Mouse (Mus musculus) limb, embryonic 15.5 days (tissue): ENCODE results near the gene Nrxn3. TPM values are rescaled to one million over a fixed set of nuclear protein-coding genes. Genes with fewer than 3 reads are reported as not detected.

ENCODE experiments used
- ATAC-seq: fragments of 200-750 bp; cut with Nextera tagmentation; 2 replicates; pipeline ENCODE4 v1.8.0; 2017; ENCODE audit warnings: low read depth, moderate TSS enrichment; ENCODE audit not compliant: insufficient number of reproducible peaks, low FRiP score, low TSS enrichment
- H3K27ac ChIP-seq: fragments of 300-500 bp; sonication (generic); 2 replicates; pipeline ENCODE4 v1.5.1; 2015; ENCODE audit warnings: moderate library complexity, mild to moderate bottlenecking, inconsistent platforms
- H3K27me3 ChIP-seq: fragments of 300-500 bp; sonication (generic); 2 replicates; pipeline ENCODE4 v1.6.1; 2015; ENCODE audit warnings: inconsistent platforms
- H3K36me3 ChIP-seq: fragments of 300-500 bp; sonication (generic); 2 replicates; pipeline ENCODE4 v1.6.1; 2015; ENCODE audit warnings: inconsistent platforms
- H3K4me1 ChIP-seq: fragments of 300-500 bp; sonication (generic); 2 replicates; pipeline ENCODE4 v1.6.1; 2015; ENCODE audit warnings: inconsistent platforms
- H3K4me2 ChIP-seq: fragments of 300-500 bp; sonication (generic); 2 replicates; pipeline ENCODE4 v1.6.1; 2015; ENCODE audit warnings: mild to moderate bottlenecking, inconsistent platforms
- H3K4me3 ChIP-seq: fragments of 300-500 bp; sonication (generic); 2 replicates; pipeline ENCODE4 v1.5.1; 2015; ENCODE audit warnings: mild to moderate bottlenecking, inconsistent platforms
- H3K9ac ChIP-seq: fragments of 300-500 bp; sonication (generic); 2 replicates; pipeline ENCODE4 v1.6.1; 2015; ENCODE audit warnings: inconsistent platforms
- H3K9me3 ChIP-seq: fragments of 300-500 bp; sonication (generic); 2 replicates; pipeline ENCODE4 v1.6.1; 2016; ENCODE audit warnings: inconsistent platforms
- WGBS: fragments of 180-500 bp; shearing (Covaris S2); methylation state at CpG from one replicate; pipeline ENCODE4 v1.1.7; 2015; 5-methylcytosine and 5-hydroxymethylcytosine counted together
- polyA plus RNA-seq: library from polyadenylated mRNA; unstranded; fragments of >200 nt; fragmentation: Nextera tagmentation; extraction: Ambion mirVana; gene quantifications from 2 replicates; pipeline ENCODE4 v1.2.1, GENCODE M21; 2015

The Nrxn3 gene
- polyA plus RNA-seq, 1 experiment from 2014 or later: 0.70 TPM

- Histone ChIP-seq H3K27me3 (no peaks in the 10 kb centered on the region), H3K4me3 (no peak overlapping the region), H3K4me2 (no peak overlapping the region), H3K4me1 (no peaks in the 10 kb centered on the region), H3K9me3 (no peaks in the 10 kb centered on the region), H3K9ac (no peak overlapping the region), H3K36me3 (no peaks in the 10 kb centered on the region), H3K27ac (no peak overlapping the region)
- WGBS: 6% methylated on average over 2 of the region's 2 CpGs
- no peak for ATAC-seq
Measured at GRCm38 (mm10) chr12:89450667-89451298, 728.1 kb downstream of the Nrxn3 start.

GRCm38 (mm10) chr12:89470226-89470625, 747.5 kb downstream of the Nrxn3 start:
- H3K4me1 ChIP-seq: no peaks in the 10 kb centered on the region
- H3K27me3 ChIP-seq: no peaks in the 10 kb centered on the region
- no peak overlapping the region for H3K27ac ChIP-seq
- no peak for ATAC-seq
- WGBS: 77% methylated on average over 2 of the region's 2 CpGs
- H3K9me3 ChIP-seq: no peaks in the 10 kb centered on the region
- H3K9ac ChIP-seq: no peak overlapping the region
- no peaks in the 10 kb centered on the region for H3K36me3 ChIP-seq
- H3K4me3 ChIP-seq: no peak overlapping the region
- H3K4me2 ChIP-seq: no peak overlapping the region

GRCm38 (mm10) chr12:89471289-89471688, 748.6 kb downstream of the Nrxn3 start:
- Histone ChIP-seq H3K9me3 (no peaks in the 10 kb centered on the region), H3K4me2 (no peak overlapping the region), H3K4me3 (no peak overlapping the region), H3K9ac (no peak overlapping the region), H3K4me1 (no peaks in the 10 kb centered on the region), H3K36me3 (no peaks in the 10 kb centered on the region), H3K27me3 (no peaks in the 10 kb centered on the region), H3K27ac (no peak overlapping the region)
- WGBS: 52% methylated on average over 2 of the region's 2 CpGs
- ATAC-seq: no peak

GRCm38 (mm10) chr12:89471874-89472273, 749.2 kb downstream of the Nrxn3 start:
- Histone ChIP-seq H3K9me3 (no peaks in the 10 kb centered on the region), H3K4me3 (no peak overlapping the region), H3K4me2 (no peak overlapping the region), H3K4me1 (no peaks in the 10 kb centered on the region), H3K9ac (no peak overlapping the region), H3K27me3 (no peaks in the 10 kb centered on the region), H3K36me3 (no peaks in the 10 kb centered on the region), H3K27ac (no peak overlapping the region)
- 51% methylated on average over 4 of the region's 4 CpGs for WGBS
- no peak for ATAC-seq

GRCm38 (mm10) chr12:89479096-89479495, 756.4 kb downstream of the Nrxn3 start:
- Histone ChIP-seq H3K4me3 (no peak overlapping the region), H3K27me3 (no peaks in the 10 kb centered on the region), H3K27ac (no peak overlapping the region), H3K4me1 (no peaks in the 10 kb centered on the region), H3K9me3 (no peaks in the 10 kb centered on the region), H3K36me3 (no peaks in the 10 kb centered on the region), H3K4me2 (no peak overlapping the region), H3K9ac (no peak overlapping the region)
- ATAC-seq: no peak
- WGBS: 9% methylated on average over 4 of the region's 4 CpGs

GRCm38 (mm10) chr12:89482223-89482622, 759.5 kb downstream of the Nrxn3 start:
- 33% methylated on average over 5 of the region's 5 CpGs for WGBS
- ATAC-seq: no peak
- no peaks in the 10 kb centered on the region for H3K9me3 ChIP-seq
- H3K4me1 ChIP-seq: no peaks in the 10 kb centered on the region
- H3K27me3 ChIP-seq: no peaks in the 10 kb centered on the region
- no peak overlapping the region for H3K4me2 ChIP-seq
- H3K4me3 ChIP-seq: no peak overlapping the region
- no peak overlapping the region for H3K27ac ChIP-seq
- H3K36me3 ChIP-seq: no peaks in the 10 kb centered on the region
- H3K9ac ChIP-seq: no peak overlapping the region

- Histone ChIP-seq H3K36me3 (no peaks in the 10 kb centered on the region), H3K27me3 (no peaks in the 10 kb centered on the region), H3K4me3 (no peak overlapping the region), H3K4me2 (no peak overlapping the region), H3K9ac (no peak overlapping the region), H3K9me3 (no peaks in the 10 kb centered on the region), H3K4me1 (no peaks in the 10 kb centered on the region), H3K27ac (no peak overlapping the region)
- no peak for ATAC-seq
- 51% methylated on average over 3 of the region's 3 CpGs for WGBS
Measured at GRCm38 (mm10) chr12:89504026-89504425, 781.4 kb downstream of the Nrxn3 start.

- Histone ChIP-seq H3K4me2 (no peak overlapping the region), H3K9me3 (no peaks in the 10 kb centered on the region), H3K4me3 (no peak overlapping the region), H3K9ac (no peak overlapping the region), H3K36me3 (no peaks in the 10 kb centered on the region), H3K27me3 (no peaks in the 10 kb centered on the region), H3K4me1 (no peaks in the 10 kb centered on the region), H3K27ac (no peak overlapping the region)
- WGBS: 30% methylated on average over 2 of the region's 2 CpGs
- no peak for ATAC-seq
Measured at GRCm38 (mm10) chr12:89505121-89505764, 782.6 kb downstream of the Nrxn3 start.

GRCm38 (mm10) chr12:89508970-89509369, 786.3 kb downstream of the Nrxn3 start:
- Histone ChIP-seq H3K4me2 (no peak overlapping the region), H3K4me1 (no peaks in the 10 kb centered on the region), H3K9me3 (no peaks in the 10 kb centered on the region), H3K4me3 (no peak overlapping the region), H3K27me3 (no peaks in the 10 kb centered on the region), H3K27ac (no peak overlapping the region), H3K36me3 (no peaks in the 10 kb centered on the region), H3K9ac (no peak overlapping the region)
- ATAC-seq: no peak

GRCm38 (mm10) chr12:89513759-89514158, 791.1 kb downstream of the Nrxn3 start:
- ATAC-seq: no peak
- no peaks in the 10 kb centered on the region for H3K36me3 ChIP-seq
- H3K4me2 ChIP-seq: no peak overlapping the region
- H3K9ac ChIP-seq: no peak overlapping the region
- H3K4me1 ChIP-seq: no peaks in the 10 kb centered on the region
- H3K4me3 ChIP-seq: no peak overlapping the region
- 37% methylated on average over 7 of the region's 7 CpGs for WGBS
- H3K27ac ChIP-seq: no peak overlapping the region
- no peaks in the 10 kb centered on the region for H3K27me3 ChIP-seq
- H3K9me3 ChIP-seq: no peaks in the 10 kb centered on the region

GRCm38 (mm10) chr12:89516046-89516445, 793.4 kb downstream of the Nrxn3 start:
- Histone ChIP-seq H3K4me2 (no peak overlapping the region), H3K36me3 (no peaks in the 10 kb centered on the region), H3K4me1 (no peaks in the 10 kb centered on the region), H3K27ac (no peak overlapping the region), H3K4me3 (no peak overlapping the region), H3K27me3 (no peaks in the 10 kb centered on the region), H3K9me3 (no peaks in the 10 kb centered on the region), H3K9ac (no peak overlapping the region)
- ATAC-seq: no peak
- WGBS: 79% methylated on average over 6 of the region's 6 CpGs

- Histone ChIP-seq H3K9ac (no peak overlapping the region), H3K4me3 (no peak overlapping the region), H3K9me3 (no peaks in the 10 kb centered on the region), H3K4me2 (no peak overlapping the region), H3K36me3 (no peaks in the 10 kb centered on the region), H3K27me3 (no peaks in the 10 kb centered on the region), H3K4me1 (no peaks in the 10 kb centered on the region), H3K27ac (no peak overlapping the region)
- WGBS: 8% methylated on average over 4 of the region's 4 CpGs
- no peak for ATAC-seq
Measured at GRCm38 (mm10) chr12:89530679-89531350, 808.1 kb downstream of the Nrxn3 start.
